Mouse (Mus musculus) hindbrain, embryonic 15.5 days (tissue): ENCODE data around the gene Rpl10a. TPM values are rescaled to one million over a fixed set of nuclear protein-coding genes. Genes with fewer than 3 reads are reported as not detected.
A peak's percentile ranks its signal among the peaks of the same experiment; 100 is the strongest.
"Not testable (repeated sequence)": the region's sequence is repeated elsewhere in the genome, so short reads cannot be mapped to it uniquely, and the experiment has no call there.

Experiments
- ATAC-seq: fragments of 200-750 bp; cut with Nextera tagmentation; 2 replicates; pipeline ENCODE4 v1.8.0; 2017; ENCODE audit warnings: low read depth, moderate number of reproducible peaks, moderate TSS enrichment; ENCODE audit not compliant: low FRiP score
- H3K27ac ChIP-seq: fragments of 300-500 bp; sonication (generic); replicated peaks from 2 replicates; pipeline ENCODE4 v1.5.1; 2015; ENCODE audit warnings: mild to moderate bottlenecking, inconsistent platforms
- H3K27me3 ChIP-seq: fragments of 300-500 bp; sonication (generic); 2 replicates; pipeline ENCODE4 v1.6.1; 2015; ENCODE audit warnings: control low read depth, inconsistent platforms
- H3K36me3 ChIP-seq: fragments of 300-500 bp; sonication (generic); 2 replicates; pipeline ENCODE4 v1.6.1; 2015; ENCODE audit warnings: control low read depth, inconsistent platforms
- H3K4me1 ChIP-seq: fragments of 300-500 bp; sonication (generic); replicated peaks from 2 replicates; pipeline ENCODE4 v1.6.1; 2015; ENCODE audit warnings: control low read depth, inconsistent platforms
- H3K4me2 ChIP-seq: fragments of 300-500 bp; sonication (generic); 2 replicates; pipeline ENCODE4 v1.6.1; 2015; ENCODE audit warnings: moderate library complexity, mild to moderate bottlenecking, inconsistent platforms
- H3K4me3 ChIP-seq: fragments of 300-500 bp; sonication (generic); 2 replicates; pipeline ENCODE4 v1.5.1; 2015; ENCODE audit warnings: mild to moderate bottlenecking, inconsistent platforms
- H3K9ac ChIP-seq: fragments of 300-500 bp; sonication (generic); 2 replicates; pipeline ENCODE4 v1.6.1; 2015; ENCODE audit warnings: inconsistent platforms
- H3K9me3 ChIP-seq: fragments of 300-500 bp; sonication (generic); 2 replicates; pipeline ENCODE4 v1.6.1; 2016; ENCODE audit warnings: control low read depth, inconsistent platforms
- WGBS: fragments of 180-500 bp; shearing (Covaris S2); methylation state at CpG from one replicate; pipeline ENCODE4 v1.1.7; 2015; 5-methylcytosine and 5-hydroxymethylcytosine counted together
- polyA plus RNA-seq: library from polyadenylated mRNA; unstranded; fragments of >200 nt; fragmentation: Nextera tagmentation; extraction: Ambion mirVana; gene quantifications from 2 replicates; pipeline ENCODE4 v1.2.1, GENCODE M21; 2015

Gene Rpl10a
- polyA plus RNA-seq, 1 experiment from 2014 or later, result 318 TPM

DNA sequence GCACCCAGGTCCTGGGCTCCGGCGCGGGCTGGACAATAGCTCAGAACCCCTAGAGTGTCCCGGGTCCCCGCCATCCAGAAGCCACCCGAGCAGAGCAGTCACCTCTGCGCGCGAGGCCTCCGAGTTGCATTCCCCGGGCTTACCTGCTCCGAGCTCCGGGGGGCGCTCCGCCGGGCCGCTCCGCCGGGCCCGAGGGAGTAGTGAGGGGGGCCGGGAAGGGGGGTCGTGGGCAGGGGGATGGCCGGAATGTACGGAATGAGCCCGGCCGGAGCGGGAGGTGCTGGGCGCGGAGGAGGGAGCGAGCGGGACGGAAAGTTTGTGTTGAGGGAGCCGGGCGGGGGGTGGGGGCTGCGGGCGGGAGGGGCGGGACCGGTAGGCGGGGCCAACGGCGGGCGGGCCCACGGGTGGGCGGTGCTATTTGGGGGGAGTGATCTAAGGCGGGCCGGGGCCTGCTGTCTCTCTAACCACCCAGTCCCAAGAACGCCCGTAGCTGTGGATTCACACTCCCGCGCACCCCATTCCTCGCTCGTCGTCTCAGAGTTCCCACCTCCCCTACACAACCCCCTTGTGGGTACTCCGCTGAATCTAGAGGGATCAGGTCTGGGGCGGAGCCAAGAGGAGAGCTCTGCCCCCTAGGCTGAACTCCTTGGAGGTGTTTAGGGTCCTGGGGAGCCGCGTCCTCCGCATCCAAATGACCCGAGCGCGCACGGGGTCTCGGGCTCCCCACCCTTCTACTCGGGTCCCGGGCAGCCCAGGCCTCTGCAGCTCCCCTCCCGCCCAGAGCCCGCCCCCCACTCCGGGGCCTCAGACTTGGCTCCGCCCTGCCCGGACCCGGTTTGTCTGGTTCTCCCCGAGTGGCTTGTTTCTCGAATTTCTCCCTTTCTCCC is 22.4 kb downstream of the Rpl10a start, which contains the start of gene Tead3:
Gene Tead3 (minus strand): TSS at position 352 of the 887 bp plus-strand sequence.
- Histone ChIP-seq H3K4me1 (peaks cover 30% of the 10 kb centered on the region), H3K27me3 (peaks cover 15% of the 10 kb centered on the region), H3K9ac (peak within 1 kb of the TSS; percentile 55), H3K4me2 (peak within 1 kb of the TSS; percentile 98), H3K9me3 (no peaks in the 10 kb centered on the region), H3K36me3 (no peaks in the 10 kb centered on the region), H3K27ac (peak within 1 kb of the TSS; percentile 61), H3K4me3 (peak within 1 kb of the TSS; percentile 50)
- WGBS, result under 1% methylated on average over 62 of the region's 73 CpGs
- ATAC-seq, result peak; percentile 77

DNA sequence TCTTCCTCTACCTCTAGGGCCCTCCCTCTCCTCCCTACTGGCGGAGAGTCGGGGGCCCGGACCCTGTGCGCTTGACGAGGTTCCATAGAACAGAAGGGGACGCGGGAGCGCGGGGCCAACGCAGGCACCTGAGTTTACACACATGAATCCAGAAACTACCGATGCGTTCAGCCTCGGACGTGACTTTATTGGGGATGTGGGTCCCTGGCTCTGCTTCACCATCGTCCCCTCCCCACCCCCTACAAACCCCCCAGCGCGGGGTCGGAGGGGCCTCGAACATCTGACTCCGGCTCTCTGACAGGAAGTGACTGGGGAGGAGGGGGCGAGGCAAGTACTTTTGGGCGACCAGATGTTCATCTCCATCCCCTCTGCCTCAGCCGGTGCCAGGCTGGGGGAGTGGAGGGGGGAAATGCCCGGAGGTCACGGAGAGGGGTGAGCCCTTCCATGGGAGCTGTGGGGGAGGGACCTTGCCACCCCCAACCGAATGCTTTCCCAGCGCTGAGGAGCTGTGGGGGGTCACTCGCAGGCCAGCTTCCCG is 23.2 kb downstream of the Rpl10a start:
- Histone ChIP-seq H3K4me3 (peak overlapping the region; percentile 50), H3K9ac (peak overlapping the region; percentile 48), H3K9me3 (no peaks in the 10 kb centered on the region), H3K27me3 (peaks cover 13% of the 10 kb centered on the region), H3K4me2 (peak overlapping the region; percentile 98), H3K4me1 (peaks cover 26% of the 10 kb centered on the region), H3K27ac (0 out of 2 replicates have a peak overlapping the region, but pooled peaks have one; percentile 61), H3K36me3 (no peaks in the 10 kb centered on the region)
- 2% methylated on average over 29 of the region's 29 CpGs for WGBS
- ATAC-seq, result no peak; the same call in 1 of the 2 replicates

DNA sequence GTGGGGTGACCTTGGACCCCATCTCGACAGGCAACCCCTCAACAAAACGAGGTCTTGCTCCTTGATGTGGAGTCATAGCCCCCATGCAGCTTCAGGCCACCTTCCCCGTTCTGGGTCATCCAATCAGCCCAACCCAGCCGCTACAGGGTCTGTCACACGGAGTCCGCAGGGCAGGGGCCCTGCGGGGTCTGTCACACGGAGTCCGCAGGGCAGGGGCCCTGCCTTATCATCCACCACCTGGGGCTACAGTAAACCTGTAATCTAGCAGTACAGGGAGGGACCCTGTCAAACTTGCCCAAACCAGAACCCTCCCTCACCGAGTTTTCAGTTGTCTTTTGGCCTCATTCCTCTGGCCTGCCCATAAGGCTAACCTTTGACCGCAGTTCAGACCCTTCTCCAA is 23.7 kb downstream of the Rpl10a start:
- ATAC-seq, result no peak
- peaks cover 12% of the 10 kb centered on the region for H3K27me3 ChIP-seq

DNA sequence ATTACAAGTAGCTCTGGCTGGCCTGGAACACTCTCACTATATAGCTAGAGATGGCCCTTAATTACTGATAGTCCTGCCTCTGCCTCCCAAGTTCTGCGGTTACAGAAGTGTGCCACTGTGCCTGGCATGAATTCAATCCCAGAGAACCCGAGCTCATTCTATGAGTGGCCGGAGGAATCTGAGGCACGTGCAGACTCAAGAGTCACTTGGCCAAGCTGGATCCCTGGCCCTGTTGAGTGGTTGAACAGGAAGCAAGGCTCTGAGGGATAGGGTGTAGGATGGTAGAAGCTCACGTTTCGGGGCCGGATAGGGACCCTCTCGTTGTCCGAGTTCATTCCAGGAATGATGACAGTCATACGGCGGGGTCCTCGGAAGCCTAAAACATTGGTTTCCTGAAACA is 27.6 kb downstream of the Rpl10a start:
- Histone ChIP-seq H3K9ac (no peak overlapping the region), H3K4me3 (no peak overlapping the region), H3K27ac (no peak overlapping the region), H3K9me3 (no peaks in the 10 kb centered on the region), H3K4me1 (peaks cover 10% of the 10 kb centered on the region), H3K4me2 (no peak overlapping the region), H3K36me3 (no peaks in the 10 kb centered on the region), H3K27me3 (peaks cover 34% of the 10 kb centered on the region)
- 88% methylated on average over 12 of the region's 12 CpGs for WGBS
- no peak for ATAC-seq

More for the DNA sequence above, 23.7 kb downstream of the Rpl10a start:
- no peaks in the 10 kb centered on the region for H3K9me3 ChIP-seq
- H3K4me1 ChIP-seq, result peaks cover 26% of the 10 kb centered on the region
- WGBS, result 11% methylated on average over 11 of the region's 11 CpGs
- H3K9ac ChIP-seq, result no peak overlapping the region
- H3K27ac ChIP-seq, result no peak overlapping the region
- H3K4me3 ChIP-seq, result no peak overlapping the region
- no peaks in the 10 kb centered on the region for H3K36me3 ChIP-seq
- H3K4me2 ChIP-seq, result 0 out of 2 replicates have a peak overlapping the region, but pooled peaks have one; percentile 98

DNA sequence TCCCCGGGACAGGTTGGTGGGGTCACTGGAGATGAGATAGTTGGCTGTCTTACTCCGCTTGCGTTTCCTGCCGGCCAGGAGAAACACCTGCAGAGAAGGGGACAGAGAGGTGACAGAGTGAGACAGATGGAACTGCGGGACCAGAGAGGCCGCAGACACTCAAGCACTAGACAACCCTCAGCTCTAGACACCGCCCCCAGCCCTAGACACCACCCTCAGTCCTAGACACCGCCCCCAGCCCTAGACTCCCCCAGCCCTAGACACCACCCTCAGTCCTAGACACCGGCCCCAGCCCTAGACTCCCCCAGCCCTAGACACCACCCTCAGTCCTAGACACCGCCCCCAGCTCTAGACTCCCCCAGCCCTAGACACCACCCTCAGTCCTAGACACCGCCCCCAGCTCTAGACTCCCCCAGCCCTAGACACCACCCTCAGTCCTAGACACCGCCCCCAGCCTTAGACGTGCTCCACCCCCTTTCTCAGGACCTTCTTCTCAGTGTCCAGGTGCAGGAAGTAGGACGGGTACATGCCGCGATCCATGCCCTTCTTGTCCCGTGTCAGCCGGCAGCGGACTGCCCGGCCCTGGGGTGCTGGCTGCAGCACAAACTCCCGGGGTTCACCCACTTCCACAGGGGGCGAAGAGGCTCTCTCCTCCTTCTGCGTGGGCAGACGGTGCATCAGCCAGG is 30.4 kb downstream of the Rpl10a start:
- H3K4me1 ChIP-seq, result peaks cover 14% of the 10 kb centered on the region
- H3K9me3 ChIP-seq, H3K4me3 ChIP-seq, H3K36me3 ChIP-seq, H3K9ac ChIP-seq, ATAC-seq, H3K27ac ChIP-seq, H3K4me2 ChIP-seq: not testable (repeated sequence)
- H3K27me3 ChIP-seq, result peaks cover 49% of the 10 kb centered on the region
- WGBS, result 11% methylated on average over 24 of the region's 24 CpGs

DNA sequence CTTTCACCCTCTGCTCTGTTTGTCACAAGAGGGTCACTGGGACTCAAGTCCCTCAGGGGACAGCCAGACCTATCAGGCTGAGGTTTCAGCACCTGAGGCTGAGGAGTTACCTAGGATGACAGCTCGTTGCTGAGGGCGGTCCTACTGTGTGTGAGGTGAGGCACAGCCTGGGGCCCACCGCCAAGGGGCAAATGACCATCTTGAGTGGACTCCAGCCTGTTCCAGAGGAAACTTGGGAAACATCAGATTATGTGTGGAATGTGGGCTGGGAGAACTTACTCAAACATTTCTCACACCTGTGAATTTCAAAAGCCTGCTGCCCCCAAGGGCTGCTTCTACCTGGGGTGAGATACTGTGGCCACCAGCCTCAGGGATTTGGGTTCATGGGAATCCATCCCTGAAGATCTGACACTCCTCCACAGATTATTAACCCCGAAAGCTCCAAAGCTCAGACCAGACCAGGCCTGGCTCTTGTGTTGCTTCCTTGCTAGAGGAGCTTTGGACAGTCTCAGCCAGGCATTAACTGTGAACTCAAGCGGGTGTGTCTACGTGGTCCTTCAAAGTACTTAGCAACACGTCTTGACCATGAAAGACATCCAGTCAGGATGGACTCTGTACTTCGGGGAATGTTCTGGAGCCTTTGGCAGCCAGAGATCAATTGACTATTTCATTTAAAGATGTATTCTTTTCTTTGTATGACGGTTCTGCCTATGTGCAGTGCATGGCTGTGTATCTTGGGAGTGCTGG is 32.4 kb downstream of the Rpl10a start:
- Histone ChIP-seq H3K9ac (no peak overlapping the region), H3K4me1 (peaks cover 24% of the 10 kb centered on the region), H3K4me3 (no peak overlapping the region), H3K4me2 (no peak overlapping the region), H3K27me3 (peaks cover 67% of the 10 kb centered on the region), H3K27ac (no peak overlapping the region), H3K36me3 (no peaks in the 10 kb centered on the region), H3K9me3 (no peaks in the 10 kb centered on the region)
- WGBS, result 84% methylated on average over 9 of the region's 9 CpGs
- ATAC-seq, result no peak

DNA sequence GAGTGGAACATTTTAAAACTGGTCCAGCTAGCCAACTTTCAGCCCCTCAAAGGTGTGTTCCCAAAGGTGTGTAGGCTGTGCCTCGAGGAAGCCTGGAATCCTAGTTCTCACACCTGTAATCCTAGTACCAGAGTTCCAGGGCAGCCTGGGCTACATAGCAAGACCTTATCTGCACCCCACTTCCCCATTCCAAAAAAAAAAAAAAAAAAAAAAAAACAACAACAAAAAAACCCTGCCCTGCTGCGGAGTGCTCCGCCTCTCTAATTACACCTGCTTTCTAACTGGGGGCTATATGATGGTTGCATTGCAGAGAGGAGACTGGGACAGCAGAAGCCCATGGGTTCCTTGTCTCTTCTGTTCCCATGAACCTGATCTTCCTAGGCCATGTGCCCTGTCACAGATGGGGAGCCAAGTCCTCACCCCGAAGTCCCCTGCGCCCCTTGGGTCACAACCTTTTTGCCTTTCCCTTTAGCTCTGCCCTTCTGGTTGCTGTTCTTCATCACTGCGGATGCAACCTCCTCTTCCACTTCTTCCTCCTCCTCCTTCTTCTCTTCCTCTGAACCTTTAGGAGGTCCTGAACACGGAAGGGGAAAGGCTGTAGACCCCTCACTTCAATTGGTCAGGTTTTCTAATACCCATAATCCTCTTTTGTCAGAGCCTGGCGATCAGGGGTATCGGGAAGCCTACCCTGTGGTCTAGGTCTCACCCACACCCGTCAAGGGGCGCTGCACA is 33.8 kb downstream of the Rpl10a start:
- Histone ChIP-seq H3K9me3 (no peaks in the 10 kb centered on the region), H3K9ac (0 out of 2 replicates have a peak overlapping the region, but pooled peaks have one; percentile 25), H3K4me2 (peak overlapping the region; percentile 59), H3K4me1 (peaks cover 24% of the 10 kb centered on the region), H3K27ac (no peak overlapping the region), H3K4me3 (peak overlapping the region; percentile 30), H3K36me3 (no peaks in the 10 kb centered on the region), H3K27me3 (peaks cover 72% of the 10 kb centered on the region)
- ATAC-seq, result no peak
- 33% methylated on average over 11 of the region's 11 CpGs for WGBS

DNA sequence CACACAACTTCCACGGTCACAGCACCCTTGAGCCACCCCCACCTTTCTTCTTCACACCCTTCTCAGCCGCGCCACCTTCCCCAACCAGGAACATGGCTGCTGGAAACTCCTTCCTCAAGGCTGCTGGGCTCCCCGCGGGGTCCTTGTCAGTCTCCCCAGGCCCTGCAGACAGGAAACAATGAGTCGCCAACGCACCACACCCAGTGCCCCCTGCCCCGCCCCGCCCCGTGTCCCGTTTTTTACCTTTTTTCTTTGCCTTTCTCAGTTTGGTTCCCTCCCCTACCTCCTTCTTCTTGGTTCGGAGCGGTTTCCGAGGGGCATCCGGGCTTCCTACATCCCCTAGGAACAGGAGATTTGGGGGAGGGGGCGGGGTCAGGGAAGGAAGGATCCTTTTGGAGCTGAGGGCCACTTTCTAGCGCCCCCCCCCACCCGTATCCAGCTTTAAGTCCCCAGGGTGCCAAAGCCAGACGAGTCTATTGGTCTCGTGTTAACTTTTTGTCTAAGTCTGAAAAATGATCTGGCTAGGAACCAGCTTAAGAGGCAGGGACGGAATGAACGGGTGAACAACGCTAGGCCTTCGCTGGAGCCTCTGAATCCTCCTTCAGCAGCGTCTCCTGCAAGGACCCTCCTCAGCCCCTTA is 34.5 kb downstream of the Rpl10a start:
- no peak for ATAC-seq
- Histone ChIP-seq H3K27ac (no peak overlapping the region), H3K9me3 (no peaks in the 10 kb centered on the region), H3K4me1 (peaks cover 24% of the 10 kb centered on the region), H3K4me2 (peak overlapping the region; percentile 59), H3K36me3 (no peaks in the 10 kb centered on the region), H3K9ac (0 out of 2 replicates have a peak overlapping the region, but pooled peaks have one; percentile 25), H3K4me3 (peak overlapping the region; percentile 30), H3K27me3 (peaks cover 72% of the 10 kb centered on the region)
- WGBS, result 1% methylated on average over 25 of the region's 25 CpGs

DNA sequence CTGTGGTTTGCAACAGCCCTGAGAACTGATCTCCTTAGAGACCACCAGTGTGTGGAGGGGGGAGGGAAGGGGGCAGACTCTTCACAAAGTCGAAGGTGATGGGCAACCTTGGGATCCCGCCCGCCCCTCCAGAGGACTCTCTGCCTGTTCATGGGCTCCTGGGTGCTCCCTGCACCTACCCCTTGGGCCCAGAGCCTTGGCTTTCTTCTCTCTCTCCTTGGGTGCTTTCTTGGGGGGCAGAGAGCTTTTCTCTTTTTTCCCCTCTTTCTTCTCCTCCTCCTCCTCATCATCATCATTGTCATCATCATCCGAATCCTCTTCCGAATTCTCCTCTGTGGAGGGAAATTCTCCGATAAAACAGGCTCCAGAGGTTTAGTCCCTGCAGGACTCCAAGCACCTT is 35.2 kb downstream of the Rpl10a start:
- Histone ChIP-seq H3K27ac (no peak overlapping the region), H3K9ac (no peak overlapping the region), H3K27me3 (peaks cover 68% of the 10 kb centered on the region), H3K9me3 (no peaks in the 10 kb centered on the region), H3K4me2 (no peak overlapping the region), H3K4me3 (no peak overlapping the region), H3K4me1 (peaks cover 24% of the 10 kb centered on the region), H3K36me3 (no peaks in the 10 kb centered on the region)
- 10% methylated on average over 6 of the region's 6 CpGs for WGBS
- ATAC-seq, result no peak

DNA sequence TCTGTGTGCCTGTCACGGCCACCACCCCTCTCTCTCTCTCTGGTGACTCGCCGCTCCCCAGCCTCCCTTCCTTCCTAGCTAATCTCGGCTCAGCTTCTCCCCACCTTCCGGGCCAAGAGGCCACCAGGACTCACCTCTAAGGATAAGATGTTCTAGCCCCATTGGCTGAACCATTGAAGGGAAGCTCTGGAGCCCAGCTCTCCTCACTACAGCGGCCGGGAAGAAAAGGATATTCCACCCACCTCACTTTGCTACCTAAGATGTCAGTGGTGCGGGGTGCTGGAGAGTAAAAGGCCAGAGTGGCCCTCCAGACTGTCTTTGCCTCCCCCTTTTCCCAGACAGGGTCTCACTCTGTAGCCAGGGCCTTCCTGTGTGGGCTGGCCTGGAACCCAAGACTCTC is 36.9 kb downstream of the Rpl10a start, which contains the start of gene Tulp1:
Gene Tulp1 (minus strand): TSS at position 101 of the 400 bp plus-strand sequence.
- Histone ChIP-seq H3K4me3 (peak within 1 kb of the TSS; percentile 5; the same call in 1 of the 2 replicates), H3K27me3 (peaks cover 56% of the 10 kb centered on the region), H3K9me3 (no peaks in the 10 kb centered on the region), H3K4me2 (peak within 1 kb of the TSS; percentile 39), H3K27ac (no peak within 1 kb of the TSS), H3K36me3 (no peaks in the 10 kb centered on the region), H3K4me1 (peaks cover 24% of the 10 kb centered on the region), H3K9ac (no peak within 1 kb of the TSS)
- ATAC-seq, result no peak
- WGBS, result 33% methylated on average over 8 of the region's 8 CpGs
